8 mouse cellular contexts compared by ENCODE assay signal in the genomic region with DNA sequence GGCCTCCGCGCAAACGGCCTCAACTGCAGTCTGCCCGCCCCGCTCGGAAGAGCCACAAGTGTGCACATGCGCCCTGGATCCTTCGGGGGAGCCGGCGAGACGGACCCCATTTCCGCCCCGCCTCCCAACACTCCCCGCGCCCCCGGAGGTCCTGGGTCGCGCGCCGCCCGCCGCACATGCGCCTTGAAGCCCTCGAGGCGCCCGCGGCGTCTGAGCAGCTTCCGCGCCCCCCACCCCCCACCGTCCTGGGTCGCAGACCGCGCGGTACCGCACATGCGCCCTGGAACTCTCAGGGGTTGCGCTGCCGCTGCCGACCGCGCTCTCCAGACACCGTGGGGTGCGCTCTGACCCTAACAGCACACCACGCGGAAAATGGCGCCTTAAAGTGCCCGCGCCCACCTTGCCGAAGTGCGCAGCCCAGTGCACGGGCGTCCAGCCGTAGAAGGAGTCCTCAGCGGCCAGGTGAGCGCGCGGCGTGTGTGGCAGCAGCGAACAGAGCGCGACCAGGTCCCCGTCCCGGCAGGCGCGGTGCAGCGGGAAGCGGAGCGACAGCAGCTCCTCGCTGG. TPM values are rescaled to one million over a fixed set of nuclear protein-coding genes. Genes with fewer than 3 reads are reported as not detected.
DNase-seq lines count a peak whose midpoint lies in the region; ATAC-seq and TF ChIP-seq lines count a peak whose summit lies in the region.

No protein-coding gene starts in this region.

- H3K4me2 ChIP-seq in embryonic facial prominence, embryonic 13.5 days = peak overlapping the region; percentile 80
- peak overlapping the region; percentile 83 for H3K4me2 ChIP-seq in limb, embryonic 15.5 days
- peak overlapping the region; percentile 80 for H3K4me2 ChIP-seq in midbrain, postnatal 0 days (ENCODE audit: low read depth, low read length, poor library complexity, severe bottlenecking)

- peak overlapping the region; percentile 99 for H3K27ac ChIP-seq in embryonic facial prominence, embryonic 13.5 days
- H3K27ac ChIP-seq in limb, embryonic 15.5 days = peak overlapping the region; percentile 98
- peak overlapping the region; percentile 98 for H3K27ac ChIP-seq in midbrain, postnatal 0 days (ENCODE audit: low read depth, low read length)

- ATAC-seq in embryonic facial prominence, embryonic 13.5 days (ENCODE audit: insufficient number of reproducible peaks, insufficient read depth, low FRiP score, low TSS enrichment, low read depth) = peak; percentile 87
- peak; percentile 73 for ATAC-seq in limb, embryonic 15.5 days (ENCODE audit: insufficient number of reproducible peaks, low FRiP score, low TSS enrichment, low read depth)
- peak; percentile 91 for ATAC-seq in midbrain, postnatal 0 days (ENCODE audit: low FRiP score)

- H3K36me3 ChIP-seq in embryonic facial prominence, embryonic 13.5 days = peaks cover 25% of the 10 kb centered on the region
- H3K36me3 ChIP-seq in limb, embryonic 15.5 days = peaks cover 18% of the 10 kb centered on the region
- H3K36me3 ChIP-seq in midbrain, postnatal 0 days (ENCODE audit: insufficient read depth, low read length) = peaks cover 19% of the 10 kb centered on the region

- DNase-seq in B cell, adult 2 months = peak; percentile 87
- peak; percentile 49 to 78 for DNase-seq in adrenal gland, postnatal 4 days (ENCODE audit: low spot score in 2 of 2)
- peak; percentile 72 for DNase-seq in heart, adult 8-10 months (ENCODE audit: low spot score)
- peak; percentile 83 for DNase-seq in kidney, adult 9 months
- DNase-seq in midbrain, postnatal 0 days (ENCODE audit: low spot score) = peak; percentile 94
- DNase-seq in spleen, postnatal 36 days (ENCODE audit: low spot score in 2 of 2) = peak; percentile 91

- peaks cover 44% of the 10 kb centered on the region for H3K4me1 ChIP-seq in embryonic facial prominence, embryonic 13.5 days
- peaks cover 47% of the 10 kb centered on the region for H3K4me1 ChIP-seq in limb, embryonic 15.5 days
- H3K4me1 ChIP-seq in midbrain, postnatal 0 days (ENCODE audit: insufficient read depth, low read length) = peaks cover 14% of the 10 kb centered on the region; the same call in 1 of the 2 replicates

- under 1% methylated on average over 61 of the region's 70 CpGs for WGBS in embryonic facial prominence, embryonic 13.5 days
- under 1% methylated on average over 62 of the region's 70 CpGs for WGBS in limb, embryonic 15.5 days
- WGBS in midbrain, postnatal 0 days = under 1% methylated on average over 70 of the region's 70 CpGs

- peak overlapping the region; percentile 95 for H3K4me3 ChIP-seq in embryonic facial prominence, embryonic 13.5 days
- peak overlapping the region; percentile 99 for H3K4me3 ChIP-seq in limb, embryonic 15.5 days
- H3K4me3 ChIP-seq in midbrain, postnatal 0 days (ENCODE audit: low read depth, low read length) = peak overlapping the region; percentile 90

- H3K9ac ChIP-seq in embryonic facial prominence, embryonic 13.5 days = peak overlapping the region; percentile 94
- H3K9ac ChIP-seq in limb, embryonic 15.5 days = peak overlapping the region; percentile 93
- H3K9ac ChIP-seq in midbrain, postnatal 0 days (replicated peaks; ENCODE audit: low read length, poor library complexity, severe bottlenecking) = peak overlapping the region; percentile 94

- peak; percentile 24; the same call in 1 of the 2 replicates for TF ChIP-seq CTCF in midbrain, postnatal 0 days (IDR thresholded peaks at IDR 0.05)

- no peaks in the 10 kb centered on the region for H3K27me3 ChIP-seq in embryonic facial prominence, embryonic 13.5 days
- H3K27me3 ChIP-seq in limb, embryonic 15.5 days = no peaks in the 10 kb centered on the region
- H3K27me3 ChIP-seq in midbrain, postnatal 0 days (ENCODE audit: insufficient read depth, low read length) = no peaks in the 10 kb centered on the region

- no peaks in the 10 kb centered on the region for H3K9me3 ChIP-seq in embryonic facial prominence, embryonic 13.5 days
- H3K9me3 ChIP-seq in limb, embryonic 15.5 days = no peaks in the 10 kb centered on the region
- H3K9me3 ChIP-seq in midbrain, postnatal 0 days (ENCODE audit: low read length) = no peaks in the 10 kb centered on the region

RNA-seq across cellular contexts. Expression of gene Ankrd10, which starts 0.5 kb away (rescaled TPM):
- total RNA-seq in adrenal gland, postnatal 4 days (2021) = 10 to 100 TPM; 86.5 to 97.9 TPM
- polyA plus RNA-seq in embryonic facial prominence, embryonic 13.5 days (2015; fragmentation: Nextera tagmentation; extraction: Ambion mirVana) = 92.6 and 100.0 TPM in 2 replicates
- 10 to 100 TPM; 17.1 to 25.6 (median 19.4) TPM for total RNA-seq in heart, adult 8-10 months (2022)
- 83.0 and 88.2 TPM in 2 replicates for polyA plus RNA-seq in limb, embryonic 15.5 days (2015; fragmentation: Nextera tagmentation; extraction: Ambion mirVana)
- total RNA-seq in midbrain, postnatal 0 days (2014; rRNA removed) = 126 and 127 TPM in 2 replicates
- polyA plus RNA-seq in midbrain, postnatal 0 days (2015; fragmentation: Nextera tagmentation; extraction: Ambion mirVana) = 75.1 and 86.0 TPM in 2 replicates

Comparison
In these comparisons a context has a peak if more than half of its experiments do, and no peak if none do; other contexts are left out.
1. Peak in every context shown above with its lines: DNase-seq, ATAC-seq, H3K4me3 ChIP-seq and H3K27ac ChIP-seq.